Mouse (Mus musculus) midbrain, embryonic 11.5 days (tissue): ENCODE data around the gene Tcte2. TPM values are rescaled to one million over a fixed set of nuclear protein-coding genes. Genes with fewer than 3 reads are reported as not detected.

Source experiments
- ATAC-seq: fragments of 200-750 bp; cut with Nextera tagmentation; 2 replicates; pipeline ENCODE4 v1.8.0; 2017; ENCODE audit warnings: moderate TSS enrichment, moderate library complexity; ENCODE audit not compliant: low FRiP score
- DNase-seq: peaks from one replicate; pipeline ENCODE4 v3.0.0; 2015; ENCODE audit warnings: low spot score; ENCODE audit errors: missing footprints
- H3K27ac ChIP-seq: fragments of 300-500 bp; sonication (generic); 2 replicates; pipeline ENCODE4 v1.5.1; 2014; ENCODE audit warnings: low read depth, low read length
- H3K27me3 ChIP-seq: fragments of 300-500 bp; sonication (generic); 2 replicates; pipeline ENCODE4 v1.6.1; 2014; ENCODE audit warnings: mild to moderate bottlenecking, low read length, moderate library complexity, mixed read lengths; ENCODE audit not compliant: control insufficient read depth, insufficient read depth
- H3K36me3 ChIP-seq: fragments of 300-500 bp; sonication (generic); 2 replicates; pipeline ENCODE4 v1.6.1; 2014; ENCODE audit warnings: mild to moderate bottlenecking, low read length, moderate library complexity, mixed read lengths; ENCODE audit not compliant: control insufficient read depth, insufficient read depth
- H3K4me1 ChIP-seq: fragments of 300-500 bp; sonication (generic); 2 replicates; pipeline ENCODE4 v1.6.1; 2014; ENCODE audit warnings: low read length; ENCODE audit not compliant: control insufficient read depth, insufficient read depth
- H3K4me2 ChIP-seq: fragments of 300-500 bp; sonication (generic); 2 replicates; pipeline ENCODE4 v1.6.1; 2014; ENCODE audit warnings: mild to moderate bottlenecking, moderate library complexity
- H3K4me3 ChIP-seq: fragments of 300-500 bp; sonication (generic); 2 replicates; pipeline ENCODE4 v1.5.1; 2014; ENCODE audit warnings: low read depth, low read length
- H3K9ac ChIP-seq: fragments of 300-500 bp; sonication (generic); 2 replicates; pipeline ENCODE4 v1.6.1; 2014; ENCODE audit warnings: low read length
- H3K9me3 ChIP-seq: fragments of 300-500 bp; sonication (generic); 2 replicates; pipeline ENCODE4 v1.6.1; 2016; ENCODE audit warnings: low read length; ENCODE audit not compliant: control insufficient read depth
- WGBS: fragments of 180-500 bp; shearing (Covaris S2); extraction: QIAGEN DNeasy Blood & Tissue Kit; methylation state at CpG from one replicate; pipeline ENCODE4 v1.1.7; 2014; 5-methylcytosine and 5-hydroxymethylcytosine counted together
- polyA plus RNA-seq: library from polyadenylated mRNA; unstranded; fragments of >200 nt; fragmentation: Nextera tagmentation; extraction: Ambion mirVana; gene quantifications from 2 replicates; pipeline ENCODE4 v1.2.1, GENCODE M21; 2014

Tcte2 gene
- polyA plus RNA-seq, 1 experiment from 2014 or later, result 5.8 TPM

- Histone ChIP-seq H3K9ac (no peak overlapping the region), H3K4me1 (peaks cover 5% of the 10 kb centered on the region; the same call in 1 of the 2 replicates), H3K36me3 (no peaks in the 10 kb centered on the region), H3K27me3 (no peaks in the 10 kb centered on the region), H3K9me3 (no peaks in the 10 kb centered on the region), H3K27ac (no peak overlapping the region), H3K4me3 (no peak overlapping the region), H3K4me2 (no peak overlapping the region)
- ATAC-seq (no peak), DNase-seq (no peak)
- 85% methylated on average over 4 of the region's 4 CpGs for WGBS
Measured at GRCm38 (mm10) chr17:13753918-13754317, 7.7 kb downstream of the Tcte2 start.

GRCm38 (mm10) chr17:13749027-13749426 lies 12.6 kb downstream of the Tcte2 start:
- no peaks in the 10 kb centered on the region for H3K4me1 ChIP-seq
- no peak overlapping the region for H3K27ac ChIP-seq
- H3K4me3 ChIP-seq, result no peak overlapping the region
- DNase-seq (no peak), ATAC-seq (no peak)
- no peak overlapping the region for H3K4me2 ChIP-seq
- H3K36me3 ChIP-seq, result no peaks in the 10 kb centered on the region
- H3K9me3 ChIP-seq, result no peaks in the 10 kb centered on the region
- no peak overlapping the region for H3K9ac ChIP-seq
- WGBS, result 98% methylated on average over 4 of the region's 4 CpGs
- no peaks in the 10 kb centered on the region for H3K27me3 ChIP-seq

GRCm38 (mm10) chr17:13747681-13748080 lies 13.9 kb downstream of the Tcte2 start:
- Histone ChIP-seq H3K9ac (no peak overlapping the region), H3K27ac (no peak overlapping the region), H3K9me3 (no peaks in the 10 kb centered on the region), H3K4me2 (no peak overlapping the region), H3K4me3 (no peak overlapping the region), H3K27me3 (no peaks in the 10 kb centered on the region), H3K4me1 (0 out of 2 replicates have a peak, but pooled peaks cover 2% of the 10 kb centered on the region), H3K36me3 (no peaks in the 10 kb centered on the region)
- DNase-seq (no peak), ATAC-seq (no peak)
- WGBS, result 89% methylated on average over 9 of the region's 9 CpGs

- ATAC-seq, result no peak
- no peaks in the 10 kb centered on the region for H3K9me3 ChIP-seq
- H3K27ac ChIP-seq, result no peak overlapping the region
- WGBS, result 67% methylated on average over 6 of the region's 6 CpGs
- H3K36me3 ChIP-seq, result no peaks in the 10 kb centered on the region
- H3K4me3 ChIP-seq, result no peak overlapping the region
- H3K9ac ChIP-seq, result no peak overlapping the region
- H3K27me3 ChIP-seq, result no peaks in the 10 kb centered on the region
- DNase-seq, result no peak
- H3K4me1 ChIP-seq, result 0 out of 2 replicates have a peak, but pooled peaks cover 2% of the 10 kb centered on the region
- no peak overlapping the region for H3K4me2 ChIP-seq
Measured at GRCm38 (mm10) chr17:13746330-13746729, 15.3 kb downstream of the Tcte2 start.

- WGBS, result 66% methylated on average over 2 of the region's 2 CpGs
- Histone ChIP-seq H3K4me3 (no peak overlapping the region), H3K27ac (no peak overlapping the region), H3K36me3 (no peaks in the 10 kb centered on the region), H3K4me2 (no peak overlapping the region), H3K9ac (no peak overlapping the region), H3K27me3 (no peaks in the 10 kb centered on the region), H3K4me1 (0 out of 2 replicates have a peak, but pooled peaks cover 2% of the 10 kb centered on the region), H3K9me3 (no peaks in the 10 kb centered on the region)
- no peak for DNase-seq
- ATAC-seq, result peak; percentile 34; the same call in 1 of the 2 replicates
Measured at GRCm38 (mm10) chr17:13745373-13745772, 16.3 kb downstream of the Tcte2 start.

- H3K36me3 ChIP-seq, result no peaks in the 10 kb centered on the region
- H3K4me3 ChIP-seq, result no peak overlapping the region
- 82% methylated on average over 4 of the region's 4 CpGs for WGBS
- no peak overlapping the region for H3K27ac ChIP-seq
- ATAC-seq, result no peak
- H3K4me1 ChIP-seq, result 0 out of 2 replicates have a peak, but pooled peaks cover 2% of the 10 kb centered on the region
- H3K27me3 ChIP-seq, result no peaks in the 10 kb centered on the region
- no peak overlapping the region for H3K4me2 ChIP-seq
- no peaks in the 10 kb centered on the region for H3K9me3 ChIP-seq
- H3K9ac ChIP-seq, result no peak overlapping the region
- DNase-seq, result no peak
Measured at GRCm38 (mm10) chr17:13744824-13745223, 16.8 kb downstream of the Tcte2 start.

GRCm38 (mm10) chr17:13744219-13744618 lies 17.4 kb downstream of the Tcte2 start:
- Histone ChIP-seq H3K4me3 (no peak overlapping the region), H3K9ac (no peak overlapping the region), H3K27ac (no peak overlapping the region), H3K4me2 (no peak overlapping the region), H3K36me3 (no peaks in the 10 kb centered on the region), H3K27me3 (no peaks in the 10 kb centered on the region), H3K9me3 (no peaks in the 10 kb centered on the region), H3K4me1 (0 out of 2 replicates have a peak, but pooled peaks cover 2% of the 10 kb centered on the region)
- 88% methylated on average over 6 of the region's 6 CpGs for WGBS
- ATAC-seq (no peak), DNase-seq (no peak)

GRCm38 (mm10) chr17:13743709-13744079 lies 17.9 kb downstream of the Tcte2 start:
- H3K27ac ChIP-seq, result no peak overlapping the region
- WGBS, result 42% methylated on average over 5 of the region's 5 CpGs
- no peaks in the 10 kb centered on the region for H3K9me3 ChIP-seq
- 0 out of 2 replicates have a peak, but pooled peaks cover 2% of the 10 kb centered on the region for H3K4me1 ChIP-seq
- DNase-seq (no peak), ATAC-seq (no peak)
- no peaks in the 10 kb centered on the region for H3K27me3 ChIP-seq
- no peak overlapping the region for H3K9ac ChIP-seq
- no peaks in the 10 kb centered on the region for H3K36me3 ChIP-seq
- no peak overlapping the region for H3K4me3 ChIP-seq
- no peak overlapping the region for H3K4me2 ChIP-seq

- Histone ChIP-seq H3K27ac (no peak overlapping the region), H3K4me3 (no peak overlapping the region), H3K9me3 (no peaks in the 10 kb centered on the region), H3K9ac (peak overlapping the region; percentile 12; the same call in 1 of the 2 replicates), H3K4me2 (no peak overlapping the region), H3K4me1 (0 out of 2 replicates have a peak, but pooled peaks cover 2% of the 10 kb centered on the region), H3K36me3 (no peaks in the 10 kb centered on the region), H3K27me3 (no peaks in the 10 kb centered on the region)
- WGBS, result 35% methylated on average over 7 of the region's 7 CpGs
- ATAC-seq (no peak; the same call in 1 of the 2 replicates), DNase-seq (no peak)
Measured at GRCm38 (mm10) chr17:13742941-13743708, 18.5 kb downstream of the Tcte2 start.
